Mouse (Mus musculus): ENCODE results near the gene Gm10053. TPM values are rescaled to one million over a fixed set of nuclear protein-coding genes. Genes with fewer than 3 reads are reported as not detected.

The Gm10053 gene
- polyA plus RNA-seq, 1 experiment from 2014 or later, result 220 TPM

DNA sequence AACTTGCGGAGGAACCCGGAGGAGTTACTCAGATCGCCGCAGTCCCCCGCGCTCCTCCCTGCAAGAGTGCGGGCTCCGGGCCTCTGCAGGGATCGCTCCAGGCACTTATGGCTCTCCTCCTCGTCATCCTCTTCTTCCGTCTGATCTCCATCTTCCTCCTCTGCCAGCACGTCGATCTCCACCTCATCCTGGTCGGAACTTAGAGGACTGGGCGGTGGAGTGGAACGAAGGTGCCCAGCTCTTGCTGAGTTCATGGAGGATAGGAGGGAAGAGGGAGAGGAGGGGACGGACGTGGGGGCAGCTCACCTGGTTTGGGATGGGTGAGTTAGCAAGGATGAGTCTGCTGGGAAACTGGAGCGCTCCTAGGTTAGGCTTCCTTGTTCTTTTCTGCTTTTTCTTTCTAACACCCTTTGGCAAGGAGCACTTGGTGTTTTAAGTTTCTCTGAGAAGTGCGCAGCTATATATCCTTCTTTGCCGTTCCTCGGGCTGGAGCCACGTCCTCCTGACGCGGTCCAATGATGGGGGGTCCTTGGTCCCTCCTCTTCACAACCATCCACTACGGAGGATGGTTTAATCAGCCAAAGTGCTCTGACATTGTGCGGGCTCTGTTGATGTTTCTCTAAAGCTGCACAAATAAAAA is 25.2 kb downstream of the Gm10053 start, which contains the start of gene Foxd4:
Gene Foxd4, minus strand, starts transcription at position 617 of the 640 bp plus-strand sequence.
- Histone ChIP-seq H3K4me2 (peak within 1 kb of the TSS; percentile 66), H3K27me3 (peaks cover 82% of the 10 kb centered on the region), H3K4me1 (replicated peaks) (peaks cover 23% of the 10 kb centered on the region), H3K36me3 (no peaks in the 10 kb centered on the region), H3K4me3 (replicated peaks) (peak within 1 kb of the TSS; percentile 41), H3K27ac (no peak within 1 kb of the TSS), H3K9me3 (no peaks in the 10 kb centered on the region), H3K9ac (replicated peaks) (no peak within 1 kb of the TSS; the same call in 1 of the 2 replicates)
- WGBS, result under 1% methylated on average over 27 of the region's 27 CpGs
- ATAC-seq (ENCODE audit: insufficient number of reproducible peaks, insufficient read depth, low FRiP score, low TSS enrichment, low read depth), result no peak

DNA sequence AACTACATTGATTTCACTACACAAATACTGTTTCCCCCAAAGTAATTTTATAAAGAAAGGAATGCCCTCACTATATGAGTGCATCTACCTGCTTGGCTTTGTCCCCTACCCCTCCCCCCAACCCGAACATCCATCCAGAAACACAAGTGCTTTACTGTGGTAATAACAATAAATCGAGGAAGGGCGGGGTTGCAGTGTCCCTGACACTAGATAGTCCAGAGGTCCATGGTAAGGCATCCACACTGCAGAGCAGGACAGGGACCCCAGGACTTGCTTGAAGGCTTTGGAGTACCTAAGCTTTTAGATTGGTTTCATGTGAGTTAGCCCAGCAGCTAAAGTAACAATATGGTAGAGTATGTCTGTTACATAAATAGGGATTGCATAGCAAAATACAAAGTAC is 26.2 kb downstream of the Gm10053 start:
- Histone ChIP-seq H3K4me2 (no peak overlapping the region), H3K27ac (no peak overlapping the region), H3K9ac (replicated peaks) (no peak overlapping the region), H3K4me1 (replicated peaks) (peaks cover 23% of the 10 kb centered on the region), H3K36me3 (no peaks in the 10 kb centered on the region), H3K4me3 (replicated peaks) (no peak overlapping the region), H3K27me3 (peaks cover 72% of the 10 kb centered on the region), H3K9me3 (no peaks in the 10 kb centered on the region)
- 10% methylated on average over 3 of the region's 3 CpGs for WGBS
- no peak for ATAC-seq (ENCODE audit: insufficient number of reproducible peaks, insufficient read depth, low FRiP score, low TSS enrichment, low read depth)

DNA sequence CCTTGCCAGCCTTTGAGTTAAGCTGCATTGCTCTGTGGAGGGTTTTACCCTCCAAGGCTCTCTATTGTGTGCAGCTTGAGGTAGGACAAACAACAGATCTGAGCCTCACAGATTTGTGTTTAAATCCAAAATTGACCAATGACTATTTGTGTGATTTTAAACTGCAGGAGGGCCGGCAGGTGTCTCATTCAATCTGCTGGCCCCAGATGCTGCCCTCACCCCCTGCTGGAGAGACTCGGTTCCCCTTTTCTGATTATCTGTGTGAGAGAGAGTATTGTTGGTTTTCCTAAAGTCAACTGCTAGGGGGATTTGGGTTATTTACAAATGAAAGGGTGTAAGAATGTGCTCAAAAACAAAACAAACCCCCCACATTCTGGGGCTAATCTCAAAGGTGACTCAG is 26.8 kb downstream of the Gm10053 start:
- Histone ChIP-seq H3K9ac (replicated peaks) (no peak overlapping the region), H3K4me3 (replicated peaks) (no peak overlapping the region), H3K4me2 (no peak overlapping the region), H3K36me3 (no peaks in the 10 kb centered on the region), H3K9me3 (no peaks in the 10 kb centered on the region), H3K4me1 (replicated peaks) (peaks cover 21% of the 10 kb centered on the region), H3K27ac (no peak overlapping the region), H3K27me3 (peaks cover 68% of the 10 kb centered on the region)
- 2% methylated on average over 2 of the region's 2 CpGs for WGBS
- no peak for ATAC-seq (ENCODE audit: insufficient number of reproducible peaks, insufficient read depth, low FRiP score, low TSS enrichment, low read depth)

DNA sequence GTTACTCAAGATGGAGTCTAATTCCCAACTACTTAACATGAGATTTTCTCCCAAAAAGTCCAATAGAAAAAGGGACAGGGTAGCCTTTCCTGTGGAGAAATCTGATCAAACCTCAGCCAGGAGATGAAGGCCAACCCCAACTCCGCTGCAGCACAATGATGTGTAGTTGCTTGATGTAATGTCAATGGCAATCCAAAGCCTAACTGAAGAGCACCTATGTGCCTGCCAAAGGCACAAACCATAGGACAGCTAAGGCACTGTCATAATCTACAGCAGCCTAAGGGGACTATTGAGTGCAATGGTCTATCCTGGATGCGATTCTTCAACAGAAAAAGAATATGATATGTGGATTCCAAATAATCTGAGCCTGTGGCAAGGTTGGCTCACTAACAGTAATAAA is 27.3 kb downstream of the Gm10053 start:
- H3K36me3 ChIP-seq, result no peaks in the 10 kb centered on the region
- no peak overlapping the region for H3K27ac ChIP-seq
- peaks cover 16% of the 10 kb centered on the region for H3K4me1 ChIP-seq (replicated peaks)
- no peaks in the 10 kb centered on the region for H3K9me3 ChIP-seq
- no peak overlapping the region for H3K9ac ChIP-seq (replicated peaks)
- peaks cover 62% of the 10 kb centered on the region for H3K27me3 ChIP-seq
- WGBS, result 46% methylated on average over 2 of the region's 2 CpGs
- H3K4me2 ChIP-seq, result no peak overlapping the region
- no peak overlapping the region for H3K4me3 ChIP-seq (replicated peaks)
- ATAC-seq (ENCODE audit: insufficient number of reproducible peaks, insufficient read depth, low FRiP score, low TSS enrichment, low read depth), result no peak

DNA sequence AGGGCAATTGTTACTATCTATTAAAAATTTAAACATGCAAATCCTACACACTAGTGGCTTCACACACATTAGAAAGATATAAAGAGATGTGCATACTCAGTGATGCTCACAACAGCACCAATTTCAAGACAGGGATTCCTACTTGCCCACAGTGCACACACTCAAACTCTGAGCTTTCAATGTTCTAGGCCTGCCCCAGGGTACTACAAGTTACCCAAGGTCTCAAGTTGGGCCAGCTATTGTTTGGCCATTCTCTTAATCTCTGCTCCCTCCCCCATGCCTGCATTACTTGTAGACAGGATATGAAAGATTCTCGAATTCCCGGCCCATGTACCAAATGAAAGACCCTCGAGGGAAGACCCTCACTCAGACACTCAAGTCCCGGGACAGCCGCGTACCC is 32.2 kb downstream of the Gm10053 start:
- peaks cover 19% of the 10 kb centered on the region for H3K27me3 ChIP-seq
- H3K4me1 ChIP-seq (replicated peaks), result no peaks in the 10 kb centered on the region
- no peak overlapping the region for H3K4me3 ChIP-seq (replicated peaks)
- H3K9ac ChIP-seq (replicated peaks), result no peak overlapping the region
- H3K4me2 ChIP-seq, result no peak overlapping the region
- 93% methylated on average over 6 of the region's 6 CpGs for WGBS
- no peak overlapping the region for H3K27ac ChIP-seq
- H3K36me3 ChIP-seq, result no peaks in the 10 kb centered on the region
- no peak for ATAC-seq (ENCODE audit: insufficient number of reproducible peaks, insufficient read depth, low FRiP score, low TSS enrichment, low read depth)
- no peaks in the 10 kb centered on the region for H3K9me3 ChIP-seq

DNA sequence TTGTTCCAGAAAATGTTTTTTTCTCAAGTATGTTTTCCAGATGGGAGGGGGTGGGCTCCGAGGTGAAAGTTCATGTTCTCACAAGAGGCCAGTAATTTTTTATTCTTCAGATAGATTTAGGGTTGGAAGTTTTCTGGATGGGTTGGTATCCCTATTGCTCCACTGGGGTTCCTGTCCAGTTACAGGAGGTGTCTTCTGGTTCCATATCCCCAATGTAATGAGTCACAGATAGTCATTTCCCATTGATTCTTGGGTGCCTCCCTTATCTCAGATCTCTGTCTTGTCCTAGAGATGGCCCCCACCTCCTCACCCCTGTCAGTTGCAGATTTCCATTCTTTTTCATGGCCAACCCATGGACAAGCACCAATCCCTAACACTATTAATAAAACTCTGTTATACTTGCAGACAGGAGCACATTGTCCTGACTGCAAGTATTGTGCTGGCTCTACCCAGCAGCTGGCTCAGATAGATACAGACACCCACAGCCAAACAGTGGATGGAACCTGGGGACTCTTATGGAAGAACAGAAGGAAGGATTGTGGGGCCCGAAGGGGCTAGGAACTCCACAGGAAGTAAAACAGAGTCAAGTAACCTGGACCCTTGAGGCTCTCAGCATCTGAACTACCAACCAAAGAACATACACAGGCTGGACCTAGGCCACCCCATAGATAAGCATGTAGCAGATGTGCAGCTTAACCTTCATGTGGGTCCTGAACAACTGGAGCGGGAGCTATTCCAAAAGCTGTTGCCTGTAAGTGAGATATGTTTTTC is 33.1 kb downstream of the Gm10053 start:
- H3K27ac ChIP-seq, result no peak overlapping the region
- no peaks in the 10 kb centered on the region for H3K4me1 ChIP-seq (replicated peaks)
- no peak overlapping the region for H3K4me2 ChIP-seq
- H3K9me3 ChIP-seq, result no peaks in the 10 kb centered on the region
- no peak overlapping the region for H3K4me3 ChIP-seq (replicated peaks)
- WGBS, result 89% methylated on average over 3 of the region's 3 CpGs
- H3K9ac ChIP-seq (replicated peaks), result no peak overlapping the region
- ATAC-seq (ENCODE audit: insufficient number of reproducible peaks, insufficient read depth, low FRiP score, low TSS enrichment, low read depth), result no peak
- no peaks in the 10 kb centered on the region for H3K36me3 ChIP-seq
- peaks cover 11% of the 10 kb centered on the region for H3K27me3 ChIP-seq

DNA sequence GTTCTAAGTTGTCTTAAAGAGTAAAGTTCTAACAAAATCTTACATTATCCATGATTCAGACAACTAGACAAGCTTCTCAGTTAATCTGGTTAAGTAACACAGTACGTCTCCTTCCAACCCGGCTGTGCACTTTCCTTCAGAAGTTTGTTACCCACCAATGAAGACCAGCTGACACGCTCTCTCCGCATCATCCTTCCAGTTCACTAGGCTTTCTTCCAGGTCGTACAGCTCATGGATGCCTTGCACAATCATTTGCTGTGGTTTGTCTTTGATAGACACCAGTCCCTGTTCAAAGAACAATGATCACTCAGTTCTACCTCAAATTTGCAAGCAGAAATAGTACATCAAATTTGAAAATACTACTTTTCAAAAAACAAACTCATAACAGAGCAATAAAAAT is 45.4 kb downstream of the Gm10053 start:
- H3K36me3 ChIP-seq, result peaks cover 29% of the 10 kb centered on the region
- no peak for ATAC-seq (ENCODE audit: insufficient number of reproducible peaks, insufficient read depth, low FRiP score, low TSS enrichment, low read depth)
- no peak overlapping the region for H3K9ac ChIP-seq (replicated peaks)
- no peak overlapping the region for H3K4me3 ChIP-seq (replicated peaks)
- 94% methylated on average over 5 of the region's 5 CpGs for WGBS
- H3K4me2 ChIP-seq, result no peak overlapping the region
- H3K27me3 ChIP-seq, result no peaks in the 10 kb centered on the region
- H3K9me3 ChIP-seq, result peaks cover 3% of the 10 kb centered on the region; the same call in 1 of the 2 replicates
- H3K27ac ChIP-seq, result no peak overlapping the region
- H3K4me1 ChIP-seq (replicated peaks), result no peaks in the 10 kb centered on the region

Other genes starting within 250 kb of the Gm10053 start
- 1.5 TPM in 2 replicates for gene Tmem252, start 201.7 kb upstream of the Gm10053 start, polyA plus RNA-seq (2016; fragmentation: Nextera tagmentation; extraction: Ambion mirVana)
- 2.4 and 2.6 TPM in 2 replicates for gene Pgm5, start 13.8 kb upstream of the Gm10053 start, polyA plus RNA-seq (2016; fragmentation: Nextera tagmentation; extraction: Ambion mirVana)
- gene Foxd4, start 25.5 kb downstream of the Gm10053 start, polyA plus RNA-seq (2016; fragmentation: Nextera tagmentation; extraction: Ambion mirVana), result not detected in 2 replicates
- 24.4 and 27.6 TPM in 2 replicates for gene Cbwd1, start 85.9 kb downstream of the Gm10053 start, polyA plus RNA-seq (2016; fragmentation: Nextera tagmentation; extraction: Ambion mirVana)
- gene Dock8, start 123.8 kb downstream of the Gm10053 start, polyA plus RNA-seq (2016; fragmentation: Nextera tagmentation; extraction: Ambion mirVana), result 2.7 and 3.5 TPM in 2 replicates